Mouse (Mus musculus): ENCODE measurements around the gene Rasl12. TPM values are rescaled to one million over a fixed set of nuclear protein-coding genes. Genes with fewer than 3 reads are reported as not detected.

The Rasl12 gene
- 1 to 10 TPM; 3.1 to 3.3 TPM for total RNA-seq (2021)
- long read RNA-seq, experiment 1, transcript Rasl12-201 (5 exons, 2,390 nt) = major isoform, 7 of 8 reads
- long read RNA-seq, experiment 1, partial matches to known transcripts = 0 of 8 reads
- long read RNA-seq, experiment 1, other reads (novel, unspliced or antisense) = 1 of 8 reads
- long read RNA-seq, experiment 2, partial matches to known transcripts = 0 of 6 reads
- long read RNA-seq, experiment 2, other reads (novel, unspliced or antisense) = 2 of 6 reads

- intact Hi-C loops (cut with DNase I) = no loop called here
- Histone ChIP-seq H3K4me3 (peak within 1 kb of the TSS; percentile 74), H3K27ac (peak within 1 kb of the TSS; percentile 79)
- DNase-seq = peak; percentile 84
- no peak for TF ChIP-seq CTCF (IDR thresholded peaks at IDR 0.05)
Observed at GRCm38 (mm10) chr9:65398279-65398678, at the start of gene Rasl12. Gene Rasl12 (plus strand): TSS chr9:65398506.

GRCm38 (mm10) chr9:65353251-65353650, 45.1 kb upstream of the Rasl12 start:
- no peak overlapping the region for H3K4me3 ChIP-seq
- no peak for TF ChIP-seq CTCF (IDR thresholded peaks at IDR 0.05)
- DNase-seq = no peak
- intact Hi-C loops (cut with DNase I) = loop anchor here (5.0 kb wide), 1 partner anchor 79 kb away; no protein-coding TSS in a partner anchor
- no peak overlapping the region for H3K27ac ChIP-seq

- DNase-seq = no peak
- Histone ChIP-seq H3K4me3 (no peak overlapping the region), H3K27ac (no peak overlapping the region)
- TF ChIP-seq CTCF (IDR thresholded peaks at IDR 0.05) = no peak
- intact Hi-C loops (cut with DNase I) = no loop called here
Observed at GRCm38 (mm10) chr9:65356561-65356960, 41.7 kb upstream of the Rasl12 start.

- Histone ChIP-seq H3K4me3 (no peak overlapping the region), H3K27ac (no peak overlapping the region)
- intact Hi-C loops (cut with DNase I) = no loop called here
- DNase-seq = no peak
- TF ChIP-seq CTCF (IDR thresholded peaks at IDR 0.05) = no peak
Observed at GRCm38 (mm10) chr9:65356971-65357370, 41.3 kb upstream of the Rasl12 start.

- TF ChIP-seq CTCF (IDR thresholded peaks at IDR 0.05) = no peak
- Histone ChIP-seq H3K4me3 (peak overlapping the region; percentile 17; the same call in 1 of the 2 replicates), H3K27ac (peak overlapping the region; percentile 78)
- intact Hi-C loops (cut with DNase I) = no loop called here
- no peak for DNase-seq
Observed at GRCm38 (mm10) chr9:65358956-65359480, 39.3 kb upstream of the Rasl12 start.

GRCm38 (mm10) chr9:65360641-65361448, 37.5 kb upstream of the Rasl12 start, which contains the start of gene Ubap1l:
Gene Ubap1l (plus strand): TSS chr9:65361041.
- Histone ChIP-seq H3K27ac (peak within 1 kb of the TSS; percentile 78), H3K4me3 (no peak within 1 kb of the TSS)
- intact Hi-C loops (cut with DNase I) = no loop called here
- no peak for TF ChIP-seq CTCF (IDR thresholded peaks at IDR 0.05)
- no peak for DNase-seq

- H3K4me3 ChIP-seq = no peak overlapping the region
- H3K27ac ChIP-seq = no peak overlapping the region
- no peak for DNase-seq
- no peak for TF ChIP-seq CTCF (IDR thresholded peaks at IDR 0.05)
- intact Hi-C loops (cut with DNase I) = no loop called here
Observed at GRCm38 (mm10) chr9:65363684-65364083, 34.6 kb upstream of the Rasl12 start.

- no peak for DNase-seq
- intact Hi-C loops (cut with DNase I) = no loop called here
- no peak for TF ChIP-seq CTCF (IDR thresholded peaks at IDR 0.05)
- H3K4me3 ChIP-seq = no peak overlapping the region
- H3K27ac ChIP-seq = no peak overlapping the region
Observed at GRCm38 (mm10) chr9:65365721-65366120, 32.6 kb upstream of the Rasl12 start.

GRCm38 (mm10) chr9:65371756-65372155, 26.6 kb upstream of the Rasl12 start:
- intact Hi-C loops (cut with DNase I) = loop anchor here (1.0 kb wide), 1 partner anchor 61 kb away; no protein-coding TSS in a partner anchor
- DNase-seq = no peak
- Histone ChIP-seq H3K27ac (no peak overlapping the region), H3K4me3 (no peak overlapping the region)
- TF ChIP-seq CTCF (IDR thresholded peaks at IDR 0.05) = no peak

GRCm38 (mm10) chr9:65372449-65372848, 25.9 kb upstream of the Rasl12 start:
- Histone ChIP-seq H3K27ac (no peak overlapping the region), H3K4me3 (no peak overlapping the region)
- peak; percentile 69 for TF ChIP-seq CTCF (IDR thresholded peaks at IDR 0.05)
- intact Hi-C loops (cut with DNase I) = loop anchor here (1.0 kb wide), 1 partner anchor 60 kb away; no protein-coding TSS in a partner anchor
- peak; percentile 64 for DNase-seq

GRCm38 (mm10) chr9:65374468-65375162, 23.7 kb upstream of the Rasl12 start:
- no peak for TF ChIP-seq CTCF (IDR thresholded peaks at IDR 0.05)
- H3K4me3 ChIP-seq = peak overlapping the region; percentile 48
- peak; percentile 84 for DNase-seq
- H3K27ac ChIP-seq = peak overlapping the region; percentile 87
- intact Hi-C loops (cut with DNase I) = no loop called here

GRCm38 (mm10) chr9:65375163-65375934, 23.0 kb upstream of the Rasl12 start:
- intact Hi-C loops (cut with DNase I) = no loop called here
- Histone ChIP-seq H3K4me3 (peak overlapping the region; percentile 48), H3K27ac (peak overlapping the region; percentile 87)
- no peak for TF ChIP-seq CTCF (IDR thresholded peaks at IDR 0.05)
- peak; percentile 50 for DNase-seq

Data from gastrocnemius, adult 2 months (tissue).